Mouse (Mus musculus) 416B (cell line): ENCODE measurements around the gene Trub2.

Experiments
- DNase-seq: peaks from one replicate; pipeline ENCODE4 v3.0.0; 2011; ENCODE audit warnings: low read depth

The Trub2 gene

DNA sequence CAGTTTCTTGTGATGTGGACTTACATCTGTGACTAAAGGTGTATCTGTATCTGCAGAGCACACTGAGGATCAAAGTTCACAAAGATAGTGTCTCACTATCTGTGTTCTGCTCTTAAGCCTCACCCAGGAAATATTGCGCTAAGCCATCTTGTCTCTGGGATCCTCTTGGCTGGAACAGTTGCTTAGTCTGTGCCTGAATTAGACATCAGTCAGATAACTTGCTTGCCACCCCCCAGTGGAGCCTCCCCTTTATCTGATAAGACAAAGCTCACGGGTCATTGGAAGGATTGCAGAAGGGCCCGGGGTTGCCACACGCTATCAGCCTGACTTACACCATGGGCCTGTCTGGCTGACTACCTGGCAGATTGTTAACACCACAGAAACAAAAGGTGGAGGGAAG is 15.0 kb downstream of the Trub2 start:
- DNase-seq = peak; percentile 74

DNA sequence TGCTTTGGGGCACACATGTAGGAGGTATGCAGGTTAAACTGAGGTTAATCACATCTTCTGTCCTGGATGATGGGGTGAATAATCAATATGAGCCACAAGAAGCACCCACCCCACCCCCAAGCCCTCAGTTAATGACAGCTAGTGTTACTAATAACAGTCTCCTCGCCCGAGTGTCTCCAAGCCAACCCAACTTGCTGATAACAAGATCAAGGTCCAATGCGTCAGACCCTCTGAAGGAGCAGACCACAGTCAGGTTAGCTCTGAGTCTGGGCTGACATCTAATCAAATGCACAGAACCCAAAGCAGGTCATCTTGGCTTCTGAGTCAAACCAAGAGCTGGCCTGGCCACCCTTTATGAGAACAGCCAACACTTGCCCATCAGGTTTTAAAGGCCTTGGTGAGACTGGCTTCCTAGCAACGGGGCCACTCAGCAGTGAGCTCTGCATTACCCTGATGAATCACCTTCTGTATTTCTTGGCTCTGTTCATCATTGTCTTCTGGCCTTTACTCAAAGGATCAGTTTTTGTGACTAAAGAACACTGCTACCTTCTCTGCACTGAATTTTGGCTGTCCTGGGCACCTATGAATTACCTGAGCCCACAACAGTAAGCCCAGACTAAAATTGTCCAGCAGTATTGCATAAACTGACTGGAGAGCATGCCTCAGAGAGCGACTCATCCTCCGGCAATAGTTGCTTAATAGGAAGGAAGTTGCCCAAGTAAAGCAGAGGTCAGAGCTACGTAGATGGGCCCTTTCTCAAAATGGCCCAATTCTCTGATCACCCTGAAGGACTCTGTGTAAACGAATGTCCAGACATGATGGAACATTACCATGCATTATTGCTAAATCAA is 16.5 kb downstream of the Trub2 start:
- peak; percentile 91 for DNase-seq

DNA sequence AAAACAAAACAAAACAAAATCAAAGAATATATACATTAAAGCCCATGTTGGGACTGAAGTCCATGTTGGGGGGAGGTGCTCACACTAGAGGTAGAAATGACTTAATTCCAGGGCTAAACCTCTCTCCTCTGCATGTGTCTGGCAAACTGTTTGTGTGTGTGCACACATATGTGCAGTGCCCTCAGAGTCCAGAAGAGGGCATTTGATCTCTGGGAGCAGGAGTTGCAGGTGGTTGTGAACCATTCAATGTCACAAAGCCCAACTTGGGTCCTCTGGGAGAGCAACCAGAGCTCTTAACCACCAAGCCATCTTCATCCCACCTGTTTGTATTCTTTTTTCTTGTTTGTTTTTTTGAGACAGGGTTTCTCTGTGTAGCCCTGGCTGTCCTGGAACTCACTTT is 18.1 kb downstream of the Trub2 start:
- DNase-seq = peak; percentile 29

DNA sequence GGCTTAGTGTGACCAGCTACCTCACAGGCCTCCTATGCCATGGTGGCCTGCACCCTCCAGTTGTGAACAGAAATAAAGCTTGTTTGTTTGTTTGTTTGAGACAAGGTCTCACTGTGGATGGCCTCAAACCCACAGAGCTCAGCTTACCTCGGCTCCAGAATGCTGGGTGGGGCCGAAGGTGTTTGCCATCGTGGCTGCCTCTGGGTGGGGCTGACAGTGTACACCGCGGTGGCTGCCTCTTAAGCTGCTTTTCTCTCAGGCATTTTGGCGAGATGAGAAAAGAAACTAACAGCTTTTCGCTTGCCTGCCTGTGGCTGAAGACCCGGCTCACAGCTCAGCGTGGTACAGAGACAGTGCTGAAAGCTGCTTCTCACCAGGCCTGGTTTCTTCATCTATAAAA is 19.4 kb downstream of the Trub2 start:
- no peak for DNase-seq

DNA sequence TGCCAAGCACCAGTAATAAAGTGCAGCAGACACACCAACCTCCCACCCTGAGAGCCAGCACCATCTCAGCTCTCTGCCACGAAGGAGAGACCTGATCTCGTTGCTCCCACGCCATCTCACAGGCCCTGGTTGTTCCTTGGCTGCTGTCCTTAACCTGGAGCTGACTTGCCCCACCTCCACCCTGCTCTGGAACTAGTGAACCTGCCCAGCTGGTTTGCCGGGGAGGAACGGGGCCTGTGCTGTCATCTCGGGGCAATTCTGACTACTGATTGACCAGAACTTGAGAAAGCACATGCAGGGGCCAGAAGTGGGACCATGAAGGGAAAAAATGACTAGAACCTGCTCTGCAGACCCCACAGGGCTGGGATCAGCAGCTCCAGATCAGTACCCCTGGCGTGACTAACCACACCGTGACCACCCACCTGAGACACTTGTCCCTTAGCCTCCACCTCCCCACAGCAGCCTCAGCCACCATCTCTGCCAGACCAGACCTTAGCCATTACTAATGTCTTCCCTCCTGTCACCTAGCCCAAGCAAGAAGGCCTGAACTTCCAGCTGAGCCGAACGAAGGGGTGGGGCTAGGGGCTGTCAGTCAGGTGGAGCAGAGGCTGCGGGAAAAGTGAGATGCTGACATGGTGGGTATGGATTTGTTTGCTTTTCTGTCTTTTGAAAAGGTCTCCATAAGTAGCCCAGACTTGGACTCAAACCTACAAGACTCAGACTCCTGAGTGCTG is 20.2 kb downstream of the Trub2 start:
- no peak for DNase-seq

DNA sequence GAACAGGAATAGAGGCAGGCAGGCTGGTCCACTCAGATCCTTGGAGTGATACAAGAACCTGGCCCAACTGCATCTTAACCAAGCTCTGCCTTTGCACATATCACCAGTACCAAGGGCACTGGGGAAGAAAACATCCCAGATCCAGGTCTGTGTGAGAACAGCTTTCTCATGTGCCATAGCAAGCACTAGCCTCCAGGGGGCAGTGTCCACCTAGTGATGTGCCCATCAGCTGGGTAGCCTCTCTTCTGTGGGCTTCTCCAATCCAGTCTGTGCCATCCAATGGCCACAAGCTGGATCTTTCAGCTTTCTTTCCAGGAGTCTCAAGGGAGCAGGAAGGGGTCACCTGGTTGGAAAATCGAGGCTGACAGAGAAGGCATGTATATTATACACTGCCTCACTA is 23.5 kb downstream of the Trub2 start:
- DNase-seq = peak; percentile 76

DNA sequence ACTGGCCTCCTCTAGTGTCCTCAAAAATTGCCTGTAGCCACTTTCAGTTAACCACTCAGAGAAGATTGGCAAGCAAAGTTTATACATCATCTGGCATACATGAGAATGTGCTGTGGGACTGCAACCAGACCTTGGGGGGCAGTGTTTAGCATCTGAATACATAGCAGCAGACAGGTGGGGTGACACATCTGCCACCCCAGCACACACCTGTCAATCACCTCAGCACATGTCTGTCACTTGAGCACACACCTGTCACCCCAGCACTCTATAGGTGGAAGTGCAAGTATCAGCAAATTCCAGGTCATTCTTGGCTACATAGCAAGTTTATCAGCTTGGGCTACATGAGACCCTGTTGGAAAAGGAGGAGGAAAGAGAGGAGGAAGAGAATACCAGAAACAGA is 32.6 kb downstream of the Trub2 start:
- DNase-seq = no peak

DNA sequence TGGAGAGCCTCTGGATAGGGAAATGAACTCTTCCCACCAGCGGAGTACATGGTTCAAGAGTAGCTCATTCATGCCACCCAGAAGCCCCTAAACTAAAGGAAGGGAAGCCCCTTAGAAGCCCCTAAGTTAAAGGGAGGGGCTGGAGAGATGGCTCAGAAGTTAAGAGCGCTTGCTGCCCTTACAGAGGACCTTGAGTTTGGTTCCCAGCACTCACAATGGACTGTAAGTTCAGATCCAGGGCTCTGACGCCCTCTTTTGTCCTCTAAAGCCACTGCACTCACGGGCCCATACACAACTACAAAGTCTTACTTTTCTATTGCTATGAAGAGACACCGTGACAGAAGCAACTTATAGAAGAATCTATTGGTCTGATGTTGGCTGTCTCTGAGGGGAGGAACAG is 35.9 kb downstream of the Trub2 start:
- DNase-seq = no peak

DNA sequence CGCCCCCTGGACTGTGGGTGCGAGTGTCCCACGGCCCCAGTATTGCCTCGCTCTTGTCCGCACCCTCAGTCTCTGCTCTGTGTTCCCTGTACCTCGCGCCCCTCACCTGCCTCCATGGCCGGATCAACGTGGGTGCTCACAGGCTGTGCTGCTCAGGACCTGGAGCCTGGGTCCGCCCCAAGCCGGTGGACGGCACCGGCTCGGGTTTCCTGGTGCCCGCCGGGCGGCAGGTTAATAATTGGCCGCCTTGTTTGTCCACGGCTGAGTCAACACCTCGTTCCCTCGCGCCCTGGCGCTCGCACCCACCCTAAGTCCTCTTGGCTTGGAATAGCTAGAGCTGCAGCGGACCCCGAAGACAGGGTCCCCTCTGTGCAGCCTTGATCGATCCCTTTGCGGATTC is 36.8 kb downstream of the Trub2 start, which contains the start of gene Gm13420:
Gene Gm13420, minus strand, starts transcription at position 189 of the 400 bp plus-strand sequence.
- DNase-seq = no peak

DNA sequence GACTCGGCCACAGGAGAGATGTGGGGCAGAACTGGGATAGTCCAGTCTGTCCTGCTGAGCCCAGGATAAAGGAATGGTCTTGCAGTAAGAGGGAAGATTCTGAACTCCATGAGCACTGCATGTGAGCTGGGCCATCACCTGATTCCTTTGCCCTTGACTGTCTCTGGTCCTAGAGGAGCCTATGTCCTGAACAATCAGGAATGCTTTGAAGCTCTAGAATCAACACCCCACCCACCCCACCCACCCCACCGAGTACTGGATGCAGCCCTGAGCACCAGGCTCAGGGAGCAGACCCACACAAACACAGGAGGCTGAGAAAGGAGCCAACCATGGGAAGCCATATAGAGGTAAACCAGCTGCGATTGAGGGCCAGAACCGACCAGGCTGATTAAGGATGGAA is 39.8 kb downstream of the Trub2 start:
- no peak for DNase-seq

DNA sequence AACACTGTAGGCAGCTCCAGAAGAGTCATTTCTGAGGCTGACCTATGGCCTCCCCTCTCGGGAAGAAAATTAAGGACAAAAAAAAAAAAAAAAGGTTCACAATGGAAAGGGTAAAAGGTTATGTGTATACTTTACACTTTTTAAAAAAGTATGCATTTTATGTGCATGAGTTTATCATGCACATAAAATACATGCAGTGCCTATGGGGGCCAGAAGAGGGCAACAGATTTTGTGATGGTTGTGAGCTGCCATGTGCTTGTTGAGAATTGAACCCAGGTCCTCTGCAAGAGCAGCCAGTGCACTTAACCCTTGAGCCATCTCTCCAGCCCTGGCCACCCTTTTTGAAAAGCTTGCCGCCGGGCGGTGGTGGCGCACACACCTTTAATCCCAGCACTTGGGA is 40.5 kb downstream of the Trub2 start:
- DNase-seq = peak; percentile 50

DNA sequence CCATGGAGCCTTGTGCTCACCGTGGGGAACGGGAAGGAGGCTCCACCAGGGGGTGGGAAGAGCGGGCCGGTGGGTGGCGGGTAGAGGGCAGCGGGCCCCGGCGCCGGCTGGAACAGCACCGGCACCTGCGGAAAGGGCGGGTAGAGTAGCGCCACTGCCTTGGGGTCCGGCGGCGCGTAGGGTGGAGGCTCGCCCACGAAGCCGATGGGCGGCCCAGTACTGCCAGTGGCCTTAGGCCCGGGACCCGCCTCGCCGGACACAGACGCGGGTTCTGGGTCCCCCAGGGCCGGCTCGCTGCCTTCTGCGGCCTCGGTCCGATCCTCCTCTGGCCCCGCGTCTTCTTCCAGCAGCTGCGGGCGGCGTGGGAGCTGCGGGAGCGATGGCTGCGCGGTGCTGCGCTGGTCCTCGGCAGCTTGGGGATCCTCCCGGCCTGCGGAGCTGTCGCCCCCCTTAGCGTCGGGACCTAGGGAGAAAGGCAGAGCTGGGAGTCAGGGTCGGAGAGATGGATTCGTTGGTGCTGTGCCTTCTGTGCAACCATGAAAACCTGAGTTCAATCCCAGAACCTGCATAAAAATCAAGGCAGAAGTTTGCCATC is 41.0 kb downstream of the Trub2 start:
- no peak for DNase-seq

DNA sequence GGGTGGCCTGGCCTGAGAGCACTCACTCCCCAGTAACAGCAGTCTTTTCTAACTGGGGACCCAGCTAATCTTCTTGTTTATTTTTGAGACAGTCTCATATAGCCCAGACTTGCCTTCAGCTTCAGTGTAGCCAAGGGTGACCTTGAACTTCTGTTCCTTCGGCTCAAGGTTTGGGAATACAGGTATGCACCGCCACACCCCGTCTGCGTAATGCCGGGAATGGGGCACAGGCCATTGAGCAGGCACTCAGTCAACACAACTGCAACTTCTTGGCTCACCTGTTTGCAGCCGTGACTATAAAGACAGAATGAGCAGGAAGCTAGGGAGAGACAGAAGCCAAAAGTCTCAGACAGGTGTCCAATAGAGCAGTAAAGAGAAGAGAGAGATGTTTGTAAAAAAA is 44.0 kb downstream of the Trub2 start:
- no peak for DNase-seq

DNA sequence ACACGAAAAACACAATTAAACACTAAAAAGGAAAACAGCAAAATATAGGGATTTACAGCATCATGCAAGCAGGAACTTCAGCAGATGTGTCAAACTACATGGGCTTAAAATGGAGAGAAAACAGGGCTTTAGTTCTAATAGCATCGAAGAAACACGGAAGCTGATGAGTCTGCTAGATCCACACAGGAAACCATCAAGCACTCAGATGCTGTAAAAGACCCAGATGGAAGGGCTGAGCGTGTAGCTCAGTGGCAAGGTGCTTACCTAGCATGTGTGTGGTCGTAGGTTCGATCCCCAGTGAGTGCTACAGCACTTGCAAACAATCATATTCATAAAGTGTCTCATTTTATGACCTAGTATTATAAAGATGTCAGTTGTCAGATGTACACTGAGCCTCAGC is 47.1 kb downstream of the Trub2 start:
- DNase-seq = peak; percentile 18

DNA sequence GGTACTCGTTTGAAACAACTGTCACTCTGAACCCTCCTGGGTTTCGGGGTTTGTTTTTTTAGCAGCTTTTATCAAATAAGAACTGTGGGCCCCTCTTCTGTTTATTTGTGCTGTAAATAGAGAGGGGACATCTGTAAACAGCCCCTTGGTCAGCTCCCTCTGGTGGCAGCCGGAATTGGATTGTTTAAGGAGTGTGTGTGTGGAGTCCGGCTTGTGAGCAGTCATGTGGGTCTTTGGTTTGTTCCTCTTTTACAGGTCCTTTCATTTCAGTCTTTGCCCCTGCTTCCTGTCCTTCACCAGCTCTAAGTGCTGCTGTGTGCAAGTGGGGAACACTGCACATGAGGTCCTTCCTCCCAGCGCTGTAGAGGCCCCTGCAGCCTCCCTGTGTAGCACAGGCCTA is 48.9 kb downstream of the Trub2 start:
- DNase-seq = peak; percentile 50

DNA sequence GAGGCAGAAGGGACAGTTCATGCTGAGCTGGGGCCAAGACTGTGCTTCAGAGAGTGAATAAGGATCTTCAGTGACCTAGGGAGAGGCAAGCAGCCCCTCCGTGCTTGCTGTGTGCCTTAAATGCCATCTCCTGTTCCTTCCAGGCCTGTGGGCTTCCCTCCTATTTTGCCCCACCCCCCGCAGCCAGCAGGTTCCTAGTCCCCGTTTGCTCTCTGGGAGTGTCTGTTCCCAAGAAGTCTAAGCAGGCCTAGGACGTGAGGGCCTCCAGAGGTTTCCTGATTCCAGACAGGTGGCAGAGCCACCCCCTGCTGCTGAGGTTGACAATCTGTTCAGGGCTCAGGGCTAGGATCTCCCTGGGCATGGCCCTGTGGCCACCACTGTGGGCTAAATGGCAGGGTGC is 49.5 kb downstream of the Trub2 start:
- no peak for DNase-seq

DNA sequence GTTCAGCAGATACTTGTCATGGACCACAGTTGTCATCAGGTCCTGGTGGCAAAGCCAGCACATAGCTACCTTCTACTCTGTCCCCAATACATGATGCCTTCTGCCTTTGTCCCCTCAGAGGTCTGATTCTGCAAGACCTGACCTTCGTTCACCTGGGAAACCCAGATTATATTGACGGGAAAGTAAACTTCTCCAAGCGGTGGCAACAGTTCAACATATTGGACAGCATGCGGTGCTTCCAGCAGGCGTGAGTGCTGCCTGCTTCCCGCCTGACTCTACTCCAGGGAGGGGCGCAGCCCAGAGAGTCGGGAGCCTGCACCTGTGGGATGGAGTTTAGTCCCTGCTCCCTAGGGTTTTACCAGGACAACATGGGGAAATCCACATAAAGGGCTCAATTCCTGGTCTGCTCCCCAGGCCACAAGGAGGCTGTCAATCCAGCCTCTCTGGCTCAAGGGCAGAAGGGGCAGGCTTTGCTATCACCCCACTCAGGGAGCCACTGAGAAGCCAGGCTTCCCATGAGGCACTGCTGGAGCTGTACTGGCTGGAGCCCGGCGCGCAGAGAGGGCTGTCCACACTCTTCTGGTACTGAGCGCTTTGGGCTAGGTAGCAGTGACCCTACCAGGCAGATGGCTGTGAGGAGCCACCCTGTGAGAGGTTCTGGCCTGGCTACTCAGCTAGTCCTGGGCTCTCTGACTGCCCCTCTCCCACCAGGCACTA is 50.9 kb downstream of the Trub2 start:
- DNase-seq = no peak

DNA sequence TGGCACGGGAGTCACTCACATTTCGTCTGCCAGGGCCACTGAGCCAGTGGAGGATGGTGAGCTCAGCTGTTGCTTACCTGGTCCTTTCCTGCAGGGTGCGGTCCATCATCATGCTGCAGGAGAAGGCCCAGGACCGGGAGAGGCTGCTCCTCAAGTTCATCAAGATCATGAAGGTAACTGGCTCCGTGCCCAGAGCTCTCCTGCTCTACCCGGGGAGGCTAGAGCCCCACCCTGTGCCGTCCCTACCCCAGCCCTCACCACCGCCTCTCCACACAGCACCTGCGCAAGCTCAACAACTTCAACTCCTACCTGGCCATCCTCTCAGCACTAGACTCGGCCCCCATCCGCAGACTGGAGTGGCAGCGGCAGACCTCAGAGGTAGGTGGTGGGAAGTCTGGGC is 52.6 kb downstream of the Trub2 start:
- DNase-seq = no peak

DNA sequence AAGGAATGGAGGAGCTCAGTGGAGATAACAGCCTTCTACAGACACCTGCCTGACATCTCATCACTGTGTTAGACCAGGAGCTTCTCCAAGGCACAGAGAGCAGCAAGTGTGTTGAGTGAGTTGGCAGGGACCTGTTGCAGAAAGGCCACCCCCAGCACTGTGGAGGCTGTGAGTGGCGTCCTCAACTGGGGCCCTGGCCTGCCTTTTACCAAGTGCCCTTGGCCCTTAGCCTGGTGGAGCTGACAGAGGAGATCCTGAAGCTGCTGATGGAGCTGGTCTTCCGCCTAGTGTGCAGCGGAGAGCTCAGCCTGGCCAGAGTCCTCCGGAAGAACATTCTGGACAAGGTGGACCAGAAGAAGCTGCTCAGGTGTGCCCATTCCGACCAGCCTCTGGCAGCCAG is 55.0 kb downstream of the Trub2 start:
- no peak for DNase-seq

DNA sequence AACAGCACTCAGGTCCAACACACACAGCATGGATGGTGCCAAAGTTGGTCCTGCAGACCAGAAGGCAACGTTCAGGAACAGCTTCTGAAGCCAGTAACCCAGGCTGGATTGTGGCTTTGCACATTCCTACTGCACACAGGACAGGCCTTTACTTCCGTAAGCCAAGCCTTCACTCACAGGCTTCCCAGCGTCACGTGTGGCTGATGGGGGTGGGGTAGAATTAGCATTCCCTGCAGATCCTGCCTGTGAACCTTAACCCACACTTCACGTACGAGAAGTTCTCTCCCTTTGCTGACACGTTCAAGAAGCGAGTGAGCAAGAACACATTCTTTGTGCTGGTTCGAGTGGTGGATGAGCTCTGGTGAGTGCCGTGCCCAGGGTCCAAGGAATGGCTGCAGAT is 55.7 kb downstream of the Trub2 start:
- DNase-seq = no peak

DNA sequence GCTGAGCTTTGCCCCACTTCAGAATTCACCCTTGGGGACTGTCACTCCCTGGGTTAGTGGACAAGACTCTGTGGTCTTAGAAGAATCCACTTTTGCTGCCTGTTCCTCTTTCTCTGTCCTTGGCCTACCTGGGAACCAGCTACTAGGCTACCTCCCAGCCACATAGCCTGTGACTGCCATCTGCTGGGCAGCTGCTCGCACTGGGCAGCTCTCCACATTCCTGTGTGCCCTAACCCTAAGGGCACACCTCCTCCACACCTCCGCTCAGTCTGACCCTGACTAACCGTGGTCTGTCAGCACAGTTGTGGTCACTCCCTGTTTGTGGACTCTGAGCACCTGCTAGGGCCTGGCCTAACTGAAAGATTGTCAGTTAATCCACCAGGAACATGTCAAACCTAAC is 56.8 kb downstream of the Trub2 start:
- peak; percentile 75 for DNase-seq

DNA sequence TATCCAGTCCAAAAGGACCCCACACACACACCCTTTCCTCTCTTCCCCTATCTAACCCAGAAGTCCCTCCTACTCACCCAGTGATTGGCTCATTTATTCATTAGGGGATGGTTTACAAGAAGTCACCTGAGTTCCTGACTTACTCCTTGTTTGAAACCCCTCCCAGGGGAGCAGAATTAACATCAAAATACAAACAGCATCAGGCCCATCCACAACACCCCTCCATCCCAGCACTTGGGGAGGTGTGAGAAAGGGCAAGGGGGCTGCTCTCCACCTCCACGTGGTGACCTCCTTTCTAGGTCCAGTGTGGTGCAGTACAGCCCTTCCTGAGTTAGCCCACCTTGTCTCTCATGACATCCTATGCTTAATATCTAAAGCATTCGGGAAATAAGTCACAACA is 58.8 kb downstream of the Trub2 start:
- DNase-seq = no peak
